Mouse (Mus musculus) neural tube, embryonic 12.5 days (tissue): ENCODE results near the gene Usp25. TPM values are rescaled to one million over a fixed set of nuclear protein-coding genes. Genes with fewer than 3 reads are reported as not detected.

Experiments used
- ATAC-seq: fragments of 200-750 bp; cut with Nextera tagmentation; 2 replicates; pipeline ENCODE4 v1.8.0; 2017; ENCODE audit warnings: low read depth, mild to moderate bottlenecking, moderate TSS enrichment, moderate library complexity; ENCODE audit not compliant: low FRiP score
- H3K27ac ChIP-seq: fragments of 300-500 bp; sonication (generic); 2 replicates; pipeline ENCODE4 v1.5.1; 2016
- H3K27me3 ChIP-seq: fragments of 300-500 bp; sonication (generic); replicated peaks from 2 replicates; pipeline ENCODE4 v1.6.1; 2016; ENCODE audit warnings: mild to moderate bottlenecking
- H3K36me3 ChIP-seq: fragments of 300-500 bp; sonication (generic); 2 replicates; pipeline ENCODE4 v1.6.1; 2016; ENCODE audit warnings: mild to moderate bottlenecking
- H3K4me1 ChIP-seq: fragments of 300-500 bp; sonication (generic); 2 replicates; pipeline ENCODE4 v1.6.1; 2016
- H3K4me2 ChIP-seq: fragments of 300-500 bp; sonication (generic); replicated peaks from 2 replicates; pipeline ENCODE4 v1.6.1; 2016; ENCODE audit warnings: mild to moderate bottlenecking
- H3K4me3 ChIP-seq: fragments of 300-500 bp; sonication (generic); 2 replicates; pipeline ENCODE4 v1.5.1; 2016
- H3K9ac ChIP-seq: fragments of 300-500 bp; sonication (generic); 2 replicates; pipeline ENCODE4 v1.6.1; 2016; ENCODE audit warnings: mild to moderate bottlenecking
- H3K9me3 ChIP-seq: fragments of 300-500 bp; sonication (generic); 2 replicates; pipeline ENCODE4 v1.6.1; 2016; ENCODE audit warnings: mild to moderate bottlenecking
- WGBS: fragments of 180-500 bp; shearing (Covaris S2); methylation state at CpG from one replicate; pipeline ENCODE4 v1.1.7; 2016; 5-methylcytosine and 5-hydroxymethylcytosine counted together
- polyA plus RNA-seq: library from polyadenylated mRNA; unstranded; fragments of >200 nt; fragmentation: Nextera tagmentation; extraction: Ambion mirVana; gene quantifications from 2 replicates; pipeline ENCODE4 v1.2.1, GENCODE M21; 2016

Usp25 gene
- polyA plus RNA-seq, 1 experiment from 2014 or later, result 25.6 TPM

- no peak overlapping the region for H3K9ac ChIP-seq
- H3K36me3 ChIP-seq, result peaks cover 6% of the 10 kb centered on the region
- 0 out of 2 replicates have a peak, but pooled peaks cover 6% of the 10 kb centered on the region for H3K9me3 ChIP-seq
- peaks cover 12% of the 10 kb centered on the region for H3K4me1 ChIP-seq
- no peak overlapping the region for H3K4me3 ChIP-seq
- H3K4me2 ChIP-seq, result no peak overlapping the region
- H3K27me3 ChIP-seq, result no peaks in the 10 kb centered on the region
- 74% methylated on average over 3 of the region's 3 CpGs for WGBS
- ATAC-seq, result no peak
- H3K27ac ChIP-seq, result no peak overlapping the region
Measured at GRCm38 (mm10) chr16:77020190-77020589, 6.7 kb downstream of the Usp25 start.

GRCm38 (mm10) chr16:77023627-77024379 is 10.3 kb downstream of the Usp25 start:
- no peak overlapping the region for H3K9ac ChIP-seq
- no peak overlapping the region for H3K4me3 ChIP-seq
- peaks cover 9% of the 10 kb centered on the region for H3K4me1 ChIP-seq
- WGBS, result 91% methylated on average over 7 of the region's 7 CpGs
- no peak overlapping the region for H3K4me2 ChIP-seq
- H3K27me3 ChIP-seq, result no peaks in the 10 kb centered on the region
- ATAC-seq, result no peak
- 0 out of 2 replicates have a peak, but pooled peaks cover 7% of the 10 kb centered on the region for H3K9me3 ChIP-seq
- peaks cover 8% of the 10 kb centered on the region for H3K36me3 ChIP-seq
- no peak overlapping the region for H3K27ac ChIP-seq

DNA sequence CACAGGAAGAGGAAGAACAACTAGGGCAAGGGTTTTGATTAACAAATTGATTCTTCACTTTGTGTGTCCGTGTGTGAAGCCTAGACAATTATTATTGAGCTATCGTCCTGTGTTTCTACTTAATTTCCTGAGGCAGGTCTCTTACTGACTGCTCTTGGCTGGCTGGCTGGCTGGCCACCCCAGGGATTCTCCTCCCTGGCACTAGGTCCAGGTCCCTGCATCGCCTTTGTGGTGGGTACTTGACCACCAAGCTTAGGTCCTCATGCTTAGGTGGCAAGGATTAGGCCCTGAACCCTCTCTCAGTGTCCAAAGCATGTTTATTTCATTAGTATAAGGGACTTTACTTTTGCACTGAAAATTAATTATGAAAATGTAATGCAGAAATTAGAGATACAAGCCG is 12.6 kb downstream of the Usp25 start:
- Histone ChIP-seq H3K27ac (no peak overlapping the region), H3K4me3 (no peak overlapping the region), H3K4me2 (no peak overlapping the region), H3K9ac (no peak overlapping the region), H3K9me3 (0 out of 2 replicates have a peak, but pooled peaks cover 7% of the 10 kb centered on the region), H3K27me3 (no peaks in the 10 kb centered on the region), H3K36me3 (peaks cover 8% of the 10 kb centered on the region), H3K4me1 (0 out of 2 replicates have a peak, but pooled peaks cover 3% of the 10 kb centered on the region)
- WGBS, result 92% methylated on average over 4 of the region's 4 CpGs
- ATAC-seq, result no peak

GRCm38 (mm10) chr16:77026933-77027332 is 13.4 kb downstream of the Usp25 start:
- no peak overlapping the region for H3K4me3 ChIP-seq
- ATAC-seq, result no peak
- no peak overlapping the region for H3K27ac ChIP-seq
- 0 out of 2 replicates have a peak, but pooled peaks cover 3% of the 10 kb centered on the region for H3K4me1 ChIP-seq
- 0 out of 2 replicates have a peak, but pooled peaks cover 7% of the 10 kb centered on the region for H3K9me3 ChIP-seq
- 93% methylated on average over 6 of the region's 6 CpGs for WGBS
- peaks cover 8% of the 10 kb centered on the region for H3K36me3 ChIP-seq
- no peak overlapping the region for H3K4me2 ChIP-seq
- no peak overlapping the region for H3K9ac ChIP-seq
- no peaks in the 10 kb centered on the region for H3K27me3 ChIP-seq

DNA sequence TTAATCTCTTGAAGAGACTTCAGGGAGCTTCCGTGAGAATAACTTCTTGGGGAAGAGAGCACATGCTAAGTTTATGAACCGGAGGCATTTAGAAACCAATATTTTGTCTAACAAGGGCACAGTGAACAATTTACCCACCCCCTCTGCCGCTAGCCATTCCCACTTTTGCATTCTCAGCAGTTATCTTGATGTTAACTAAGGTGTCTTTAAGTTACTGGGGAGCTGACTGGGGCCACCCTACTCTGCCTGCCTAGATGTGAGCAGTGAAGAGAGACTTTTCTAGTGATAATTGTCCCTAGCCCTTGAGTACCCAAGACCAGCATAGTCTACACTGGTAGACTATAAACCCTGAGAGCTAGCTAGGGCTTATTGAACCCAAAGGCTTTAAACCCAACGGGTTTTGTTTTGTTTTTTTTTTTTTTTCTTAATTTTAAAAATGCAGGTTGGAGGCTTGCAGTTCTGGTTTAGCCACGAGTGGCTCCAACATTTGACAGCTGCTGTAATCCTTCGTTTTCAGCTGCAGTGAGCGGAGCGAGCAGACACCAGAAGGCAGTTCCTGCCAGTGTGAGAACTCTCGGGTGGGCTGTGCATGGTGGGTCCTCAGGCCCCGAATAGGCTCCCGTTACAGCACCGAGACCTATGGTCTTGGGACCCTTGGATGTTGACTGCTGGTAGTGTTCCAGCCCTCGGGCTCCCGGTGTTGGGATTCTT is 14.6 kb downstream of the Usp25 start:
- H3K4me1 ChIP-seq, result 0 out of 2 replicates have a peak, but pooled peaks cover 3% of the 10 kb centered on the region
- WGBS, result 88% methylated on average over 14 of the region's 14 CpGs
- H3K27me3 ChIP-seq, result no peaks in the 10 kb centered on the region
- no peak overlapping the region for H3K9ac ChIP-seq
- H3K4me3 ChIP-seq, result no peak overlapping the region
- 0 out of 2 replicates have a peak, but pooled peaks cover 7% of the 10 kb centered on the region for H3K9me3 ChIP-seq
- peaks cover 8% of the 10 kb centered on the region for H3K36me3 ChIP-seq
- no peak for ATAC-seq
- no peak overlapping the region for H3K4me2 ChIP-seq
- H3K27ac ChIP-seq, result no peak overlapping the region

DNA sequence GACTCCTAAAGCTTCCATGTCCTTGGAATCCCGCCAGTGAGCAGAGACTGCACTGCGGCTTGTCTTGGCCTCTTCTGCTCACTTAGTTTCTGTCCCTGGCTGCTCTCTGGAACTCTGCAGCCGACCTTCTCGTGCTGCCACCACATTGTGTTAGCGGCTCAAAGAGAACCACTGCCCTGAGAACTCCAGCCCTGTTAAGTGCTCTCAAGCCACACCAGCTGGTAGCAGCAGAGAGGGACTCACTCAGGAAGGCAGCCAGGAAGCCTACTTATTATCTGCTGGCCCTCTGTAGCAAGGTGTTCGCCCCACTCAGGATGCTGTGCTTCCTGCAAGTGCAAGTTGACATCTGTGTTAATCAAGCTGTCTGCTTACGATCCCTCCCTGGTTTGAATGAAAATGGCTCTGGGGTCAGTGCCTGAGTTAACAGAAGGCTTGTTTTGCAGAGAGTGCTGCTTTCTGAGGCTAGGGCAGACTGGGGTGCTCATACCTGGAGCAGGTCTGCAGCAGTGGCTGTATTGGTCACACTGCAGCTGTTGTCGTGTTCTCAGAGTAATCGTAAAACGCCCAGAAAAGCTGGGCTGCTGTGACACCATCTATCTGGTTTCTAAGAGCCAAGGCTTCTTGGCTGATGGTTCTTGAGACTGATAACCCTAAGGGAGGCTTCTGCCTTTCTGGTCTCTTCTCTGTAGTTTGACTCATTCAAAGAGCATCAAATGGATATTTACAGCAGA is 15.3 kb downstream of the Usp25 start:
- Histone ChIP-seq H3K9me3 (0 out of 2 replicates have a peak, but pooled peaks cover 7% of the 10 kb centered on the region), H3K36me3 (peaks cover 8% of the 10 kb centered on the region), H3K4me2 (no peak overlapping the region), H3K9ac (no peak overlapping the region), H3K27ac (no peak overlapping the region), H3K27me3 (no peaks in the 10 kb centered on the region), H3K4me3 (no peak overlapping the region), H3K4me1 (0 out of 2 replicates have a peak, but pooled peaks cover 3% of the 10 kb centered on the region)
- ATAC-seq, result no peak
- WGBS, result 73% methylated on average over 10 of the region's 10 CpGs

GRCm38 (mm10) chr16:77030435-77030834 is 16.9 kb downstream of the Usp25 start:
- Histone ChIP-seq H3K27ac (no peak overlapping the region), H3K36me3 (no peaks in the 10 kb centered on the region; the same call in 1 of the 2 replicates), H3K4me1 (0 out of 2 replicates have a peak, but pooled peaks cover 3% of the 10 kb centered on the region), H3K27me3 (no peaks in the 10 kb centered on the region), H3K9ac (no peak overlapping the region), H3K4me3 (no peak overlapping the region), H3K4me2 (no peak overlapping the region), H3K9me3 (no peaks in the 10 kb centered on the region)
- WGBS, result 67% methylated on average over 2 of the region's 2 CpGs
- no peak for ATAC-seq

DNA sequence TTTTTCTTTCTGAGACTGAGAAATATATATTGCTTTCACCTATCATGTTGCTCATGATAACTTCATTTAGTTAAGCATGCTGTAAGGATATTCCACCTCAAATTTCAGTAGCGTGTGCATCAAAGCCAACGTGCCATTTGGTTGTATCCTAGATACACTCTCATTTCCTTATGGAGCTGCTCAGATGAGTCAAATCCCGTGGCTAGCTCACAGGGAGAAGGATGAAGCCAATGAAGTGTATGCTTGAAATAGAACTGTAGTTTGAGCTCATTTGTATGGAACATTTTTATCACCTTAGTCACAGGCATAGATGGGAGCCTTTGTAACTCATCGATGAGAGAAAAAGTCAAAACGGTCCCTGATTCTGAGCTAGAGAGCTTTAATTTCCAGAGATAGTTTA is 20.8 kb downstream of the Usp25 start:
- H3K9ac ChIP-seq, result no peak overlapping the region
- 91% methylated on average over 5 of the region's 5 CpGs for WGBS
- no peak overlapping the region for H3K4me3 ChIP-seq
- H3K9me3 ChIP-seq, result no peaks in the 10 kb centered on the region
- H3K36me3 ChIP-seq, result peaks cover 10% of the 10 kb centered on the region
- H3K4me2 ChIP-seq, result no peak overlapping the region
- H3K27ac ChIP-seq, result no peak overlapping the region
- no peak for ATAC-seq
- no peaks in the 10 kb centered on the region for H3K27me3 ChIP-seq
- no peaks in the 10 kb centered on the region; the same call in none of the 2 replicates for H3K4me1 ChIP-seq

- Histone ChIP-seq H3K27ac (no peak overlapping the region), H3K9me3 (no peaks in the 10 kb centered on the region), H3K4me2 (no peak overlapping the region), H3K4me1 (no peaks in the 10 kb centered on the region; the same call in none of the 2 replicates), H3K9ac (no peak overlapping the region), H3K36me3 (peaks cover 10% of the 10 kb centered on the region), H3K27me3 (no peaks in the 10 kb centered on the region), H3K4me3 (no peak overlapping the region)
- no peak for ATAC-seq
- 94% methylated on average over 8 of the region's 8 CpGs for WGBS
Measured at GRCm38 (mm10) chr16:77034751-77035150, 21.2 kb downstream of the Usp25 start.

GRCm38 (mm10) chr16:77041573-77041972 is 28.1 kb downstream of the Usp25 start:
- no peaks in the 10 kb centered on the region for H3K27me3 ChIP-seq
- H3K4me2 ChIP-seq, result no peak overlapping the region
- WGBS, result 92% methylated on average over 5 of the region's 5 CpGs
- no peaks in the 10 kb centered on the region for H3K4me1 ChIP-seq
- ATAC-seq, result no peak
- H3K36me3 ChIP-seq, result peaks cover 10% of the 10 kb centered on the region
- no peak overlapping the region for H3K4me3 ChIP-seq
- no peak overlapping the region for H3K9ac ChIP-seq
- H3K27ac ChIP-seq, result no peak overlapping the region
- H3K9me3 ChIP-seq, result no peaks in the 10 kb centered on the region

- H3K27me3 ChIP-seq, result no peaks in the 10 kb centered on the region
- peaks cover 5% of the 10 kb centered on the region for H3K36me3 ChIP-seq
- H3K4me1 ChIP-seq, result no peaks in the 10 kb centered on the region
- no peak for ATAC-seq
- H3K4me2 ChIP-seq, result no peak overlapping the region
- H3K4me3 ChIP-seq, result no peak overlapping the region
- WGBS, result 94% methylated on average over 5 of the region's 5 CpGs
- no peaks in the 10 kb centered on the region for H3K9me3 ChIP-seq
- H3K27ac ChIP-seq, result no peak overlapping the region
- no peak overlapping the region for H3K9ac ChIP-seq
Measured at GRCm38 (mm10) chr16:77043499-77043898, 30.0 kb downstream of the Usp25 start.

GRCm38 (mm10) chr16:77054184-77054583 is 40.7 kb downstream of the Usp25 start:
- Histone ChIP-seq H3K27me3 (no peaks in the 10 kb centered on the region), H3K9ac (no peak overlapping the region), H3K4me1 (no peaks in the 10 kb centered on the region; the same call in 1 of the 2 replicates), H3K9me3 (no peaks in the 10 kb centered on the region), H3K4me3 (no peak overlapping the region), H3K4me2 (no peak overlapping the region), H3K36me3 (0 out of 2 replicates have a peak, but pooled peaks cover 3% of the 10 kb centered on the region), H3K27ac (no peak overlapping the region)
- WGBS, result 92% methylated on average over 2 of the region's 2 CpGs
- no peak for ATAC-seq
